Mouse (Mus musculus): ENCODE data around the gene Fndc1.

Fndc1 gene

GRCm38 (mm10) chr17:7690271-7690670, 136.8 kb downstream of the Fndc1 start:
- no peak for DNase-seq (ENCODE audit: low spot score)
